Mouse (Mus musculus) liver, embryonic 12.5 days (tissue): ENCODE results near the gene Pls3. TPM values are rescaled to one million over a fixed set of nuclear protein-coding genes. Genes with fewer than 3 reads are reported as not detected.
A peak's percentile ranks its signal among the peaks of the same experiment; 100 is the strongest.

Experiments used
- ATAC-seq: fragments of 200-750 bp; cut with Nextera tagmentation; 2 replicates; pipeline ENCODE4 v1.8.0; 2017; ENCODE audit warnings: moderate number of reproducible peaks, mild to moderate bottlenecking, moderate library complexity
- H3K27ac ChIP-seq: fragments of 300-500 bp; sonication (generic); 2 replicates; pipeline ENCODE4 v1.5.1; 2016; ENCODE audit warnings: mild to moderate bottlenecking
- H3K27me3 ChIP-seq: fragments of 300-500 bp; sonication (generic); replicated peaks from 2 replicates; pipeline ENCODE4 v1.6.1; 2016; ENCODE audit warnings: mild to moderate bottlenecking, moderate library complexity
- H3K36me3 ChIP-seq: fragments of 300-500 bp; sonication (generic); 2 replicates; pipeline ENCODE4 v1.6.1; 2016; ENCODE audit warnings: mild to moderate bottlenecking, moderate library complexity
- H3K4me1 ChIP-seq: fragments of 300-500 bp; sonication (generic); 2 replicates; pipeline ENCODE4 v1.6.1; 2016
- H3K4me2 ChIP-seq: fragments of 300-500 bp; sonication (generic); 2 replicates; pipeline ENCODE4 v1.6.1; 2016; ENCODE audit warnings: mild to moderate bottlenecking, moderate library complexity
- H3K4me3 ChIP-seq: fragments of 300-500 bp; sonication (generic); 2 replicates; pipeline ENCODE4 v1.5.1; 2016; ENCODE audit warnings: mild to moderate bottlenecking, moderate library complexity
- H3K9ac ChIP-seq: fragments of 300-500 bp; sonication (generic); 2 replicates; pipeline ENCODE4 v1.6.1; 2016; ENCODE audit warnings: mild to moderate bottlenecking, moderate library complexity
- H3K9me3 ChIP-seq: fragments of 300-500 bp; sonication (generic); replicated peaks from 2 replicates; pipeline ENCODE4 v1.6.1; 2016; ENCODE audit warnings: mild to moderate bottlenecking, moderate library complexity
- WGBS: fragments of 180-500 bp; shearing (Covaris S2); methylation state at CpG from one replicate; pipeline ENCODE4 v1.1.7; 2016; ENCODE audit not compliant: insufficient replicate concordance; 5-methylcytosine and 5-hydroxymethylcytosine counted together
- polyA plus RNA-seq: library from polyadenylated mRNA; unstranded; fragments of >200 nt; fragmentation: Nextera tagmentation; extraction: Ambion mirVana; gene quantifications from 2 replicates; pipeline ENCODE4 v1.2.1, GENCODE M21; 2016

The Pls3 gene
- polyA plus RNA-seq = 17.0 and 20.6 TPM in 2 replicates

DNA sequence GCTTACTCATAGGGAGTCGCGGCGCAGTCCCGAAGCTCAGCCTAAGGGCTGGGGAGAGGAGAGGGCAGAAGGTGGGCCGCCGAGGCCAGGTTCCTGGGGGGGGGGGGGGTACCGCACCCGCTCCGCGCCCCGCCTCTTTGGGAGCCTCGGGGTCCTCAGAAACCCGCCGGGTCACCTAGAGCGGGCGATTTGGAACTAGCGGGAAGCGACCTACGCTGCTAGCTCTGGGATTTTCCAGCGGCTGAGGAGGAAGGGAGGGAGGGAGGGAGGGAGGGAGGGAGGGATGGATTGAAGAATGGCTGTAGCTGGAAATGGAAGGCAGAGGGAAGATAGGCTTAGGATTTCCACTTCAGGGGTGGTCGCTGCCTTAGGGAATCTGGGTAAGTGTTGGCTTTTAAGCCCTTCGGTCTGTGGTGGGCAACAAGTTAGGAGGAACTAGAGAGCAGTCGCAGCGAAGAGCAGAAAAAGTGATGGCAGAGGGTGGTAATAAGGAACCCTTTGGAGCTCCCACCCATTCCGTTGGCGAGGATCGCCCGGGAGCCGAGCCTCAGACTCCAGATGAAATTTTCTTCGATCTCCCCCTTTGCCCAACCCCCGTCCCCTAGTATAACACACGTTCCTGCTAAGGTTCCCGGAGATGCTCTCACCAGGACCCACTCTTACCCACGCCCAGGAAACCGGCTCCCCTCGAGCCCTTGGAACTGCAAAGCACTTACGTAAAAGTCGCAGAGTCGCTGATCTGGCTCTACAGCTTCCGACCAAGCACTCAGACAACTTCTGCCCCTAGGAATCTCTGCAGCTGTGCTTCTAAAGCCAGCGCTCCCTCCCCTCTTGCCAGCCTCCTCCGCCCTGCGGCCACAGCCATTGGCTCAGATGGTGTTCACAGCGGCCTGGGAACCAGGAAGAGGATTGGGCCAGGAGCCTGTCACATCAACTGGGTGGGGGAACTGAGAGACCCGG lies at the start of gene Pls3:
Pls3 (minus strand) TSS at position 851 of the 960 bp plus-strand sequence.
- whole genome bisulfite sequencing = 8% methylated on average over 39 of the region's 45 CpGs
- Histone ChIP-seq H3K4me3 (peak within 1 kb of the TSS; percentile 61), H3K27ac (0 out of 2 replicates have a peak within 1 kb of the TSS, but pooled peaks have one; percentile 0), H3K36me3 (no peaks in the 10 kb centered on the region), H3K4me2 (peak within 1 kb of the TSS; percentile 78), H3K27me3 (no peaks in the 10 kb centered on the region; the same call in 1 of the 2 replicates), H3K9me3 (no peaks in the 10 kb centered on the region), H3K9ac (peak within 1 kb of the TSS; percentile 56), H3K4me1 (peaks cover 5% of the 10 kb centered on the region)
- peak; percentile 95 for ATAC-seq

DNA sequence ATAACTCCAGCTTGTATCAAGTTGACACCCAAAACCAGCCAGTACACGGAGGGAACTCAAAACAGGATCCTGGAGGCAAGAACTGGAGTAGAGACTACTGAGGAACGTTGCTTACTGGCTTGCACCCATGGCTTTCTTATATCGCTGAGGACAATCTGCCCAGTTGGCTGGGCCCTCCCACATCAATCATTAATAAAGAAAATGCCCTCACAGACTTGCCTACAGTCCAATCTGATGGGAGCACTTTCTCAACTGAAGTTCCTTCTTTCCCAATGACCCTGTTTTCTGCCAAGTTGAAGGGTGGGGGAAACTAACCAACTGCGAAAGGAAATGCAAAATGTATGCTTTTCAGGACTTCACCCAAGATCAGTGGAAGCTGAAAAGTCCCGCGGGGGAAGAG lies 20.7 kb upstream of the Pls3 start:
- ATAC-seq = no peak
- WGBS = 59% methylated on average over 6 of the region's 6 CpGs
- Histone ChIP-seq H3K4me3 (no peak overlapping the region), H3K9ac (no peak overlapping the region), H3K9me3 (no peaks in the 10 kb centered on the region), H3K27me3 (no peaks in the 10 kb centered on the region; the same call in 1 of the 2 replicates), H3K4me1 (no peaks in the 10 kb centered on the region), H3K27ac (no peak overlapping the region), H3K4me2 (no peak overlapping the region), H3K36me3 (no peaks in the 10 kb centered on the region)

DNA sequence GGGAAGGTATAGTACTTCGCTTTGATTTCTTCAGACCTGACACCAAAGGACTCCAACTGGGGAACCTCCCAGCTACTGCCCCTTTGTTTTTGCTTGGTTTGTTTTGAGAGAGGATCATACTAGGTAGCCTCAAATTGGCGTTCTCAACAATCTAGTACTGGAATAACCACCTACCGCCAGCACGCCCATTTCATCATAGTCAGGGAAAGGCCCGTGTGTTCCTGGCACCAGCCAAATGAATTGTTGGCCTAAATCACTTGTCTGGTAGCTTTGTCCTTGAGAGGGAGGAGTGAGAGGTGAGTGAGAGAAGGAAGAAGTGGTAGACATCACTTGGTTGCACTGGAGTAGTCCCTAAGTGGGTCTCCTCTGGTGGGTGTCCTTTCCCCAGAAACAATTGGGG lies 584 bp upstream of the Pls3 start:
- H3K36me3 ChIP-seq = no peaks in the 10 kb centered on the region
- 22% methylated on average over 5 of the region's 5 CpGs for WGBS
- no peak overlapping the region for H3K9ac ChIP-seq
- H3K27ac ChIP-seq = no peak overlapping the region
- peaks cover 5% of the 10 kb centered on the region for H3K4me1 ChIP-seq
- peak overlapping the region; percentile 78 for H3K4me2 ChIP-seq
- ATAC-seq = no peak
- H3K27me3 ChIP-seq = no peaks in the 10 kb centered on the region; the same call in 1 of the 2 replicates
- H3K9me3 ChIP-seq = no peaks in the 10 kb centered on the region
- peak overlapping the region; percentile 61 for H3K4me3 ChIP-seq

DNA sequence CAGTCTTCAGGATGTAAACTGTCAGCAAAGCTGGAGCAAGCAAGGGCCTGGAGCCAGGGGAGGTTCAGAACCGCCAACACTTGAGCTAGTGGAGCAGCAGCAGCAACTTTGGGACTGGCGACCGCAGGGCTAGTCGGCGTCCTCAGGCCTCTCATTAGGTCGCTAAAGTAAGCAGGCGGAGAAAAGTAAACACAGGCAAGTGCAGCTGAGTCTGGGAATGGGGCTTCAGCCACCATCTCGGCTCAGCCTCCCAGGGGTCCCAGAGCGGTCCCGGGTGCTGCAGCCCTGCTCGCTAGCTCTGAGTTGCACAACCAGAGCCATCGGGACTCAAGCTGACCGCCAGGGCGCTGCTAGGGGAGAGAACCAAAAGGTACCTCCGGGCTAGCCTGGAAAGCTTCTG lies 1.2 kb downstream of the Pls3 start:
- H3K4me3 ChIP-seq = peak overlapping the region; percentile 61
- H3K4me1 ChIP-seq = peaks cover 5% of the 10 kb centered on the region
- 9% methylated on average over 15 of the region's 15 CpGs for WGBS
- no peaks in the 10 kb centered on the region for H3K36me3 ChIP-seq
- ATAC-seq = 0 out of 2 replicates have a peak, but pooled peaks have one; percentile 35
- no peak overlapping the region for H3K27ac ChIP-seq
- H3K4me2 ChIP-seq = peak overlapping the region; percentile 78
- H3K9me3 ChIP-seq = no peaks in the 10 kb centered on the region
- no peaks in the 10 kb centered on the region; the same call in 1 of the 2 replicates for H3K27me3 ChIP-seq
- peak overlapping the region; percentile 56 for H3K9ac ChIP-seq

DNA sequence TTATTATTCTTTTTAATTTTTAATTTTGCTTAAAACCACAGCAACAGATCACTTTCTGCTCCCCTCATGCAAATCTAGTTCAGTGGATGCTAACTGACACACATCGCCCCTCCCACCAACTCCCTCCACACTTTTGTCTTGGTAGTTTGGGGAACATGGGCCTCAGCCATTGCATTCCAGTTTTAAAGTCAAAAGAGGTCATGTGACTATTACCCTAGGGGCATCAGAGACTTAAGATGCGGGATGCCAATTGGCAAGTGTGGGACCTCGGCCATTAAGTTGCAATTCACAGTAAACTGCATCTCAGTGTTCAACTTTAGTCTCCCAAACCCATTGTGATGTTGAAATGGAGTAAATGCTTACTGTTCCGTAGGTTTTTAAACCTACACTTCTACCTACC lies 1.7 kb downstream of the Pls3 start:
- no peak for ATAC-seq
- 59% methylated on average over 4 of the region's 4 CpGs for WGBS

DNA sequence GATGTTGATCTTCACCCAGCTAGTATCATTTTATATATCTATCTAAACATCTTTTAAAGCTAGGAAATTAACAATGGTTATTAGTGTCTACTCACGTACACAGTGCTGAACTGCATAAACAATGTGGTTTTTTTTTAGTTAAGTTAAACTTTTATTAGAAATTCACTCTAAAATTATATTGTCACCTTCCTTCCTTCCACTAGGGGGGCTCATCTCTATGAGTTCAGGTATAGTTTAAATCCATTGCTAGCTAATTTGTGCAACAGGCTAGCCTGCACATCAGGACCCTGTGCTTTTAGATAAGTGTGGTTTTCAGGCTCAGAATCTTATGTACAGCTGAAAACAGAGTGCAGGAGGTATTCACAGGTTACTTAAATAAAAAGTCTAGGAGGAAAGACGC lies 3.1 kb downstream of the Pls3 start:
- no peak overlapping the region for H3K27ac ChIP-seq
- H3K9me3 ChIP-seq = no peaks in the 10 kb centered on the region
- 68% methylated on average over 2 of the region's 2 CpGs for WGBS
- no peak overlapping the region for H3K4me2 ChIP-seq
- H3K36me3 ChIP-seq = no peaks in the 10 kb centered on the region
- no peak overlapping the region for H3K4me3 ChIP-seq
- peaks cover 5% of the 10 kb centered on the region for H3K4me1 ChIP-seq
- no peak overlapping the region for H3K9ac ChIP-seq
- no peak for ATAC-seq
- no peaks in the 10 kb centered on the region; the same call in 1 of the 2 replicates for H3K27me3 ChIP-seq

More for the DNA sequence above, 1.7 kb downstream of the Pls3 start:
- H3K9ac ChIP-seq = no peak overlapping the region
- H3K4me1 ChIP-seq = peaks cover 5% of the 10 kb centered on the region
- no peaks in the 10 kb centered on the region for H3K36me3 ChIP-seq
- H3K9me3 ChIP-seq = no peaks in the 10 kb centered on the region
- peak overlapping the region; percentile 78 for H3K4me2 ChIP-seq
- H3K27me3 ChIP-seq = no peaks in the 10 kb centered on the region; the same call in 1 of the 2 replicates
- H3K4me3 ChIP-seq = peak overlapping the region; percentile 61; the same call in 1 of the 2 replicates
- no peak overlapping the region for H3K27ac ChIP-seq

DNA sequence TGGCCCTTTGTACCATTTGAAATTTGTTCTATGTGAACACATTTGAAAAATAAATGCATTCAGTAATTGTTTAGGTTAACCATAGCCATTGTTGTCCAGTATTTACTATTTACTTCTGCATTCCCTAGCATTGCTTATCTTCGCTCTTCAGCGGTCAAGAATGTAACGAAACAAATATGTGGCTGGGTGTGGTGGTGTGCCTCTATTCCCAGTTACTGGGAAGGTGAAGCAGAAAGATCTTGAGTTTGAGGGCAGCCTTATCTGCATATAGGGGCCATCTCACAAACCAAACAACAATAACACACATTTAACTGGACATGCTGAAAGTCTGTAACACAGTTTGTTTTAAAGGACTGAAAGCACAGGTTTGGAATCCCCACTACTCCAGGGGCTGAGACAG lies 13.3 kb downstream of the Pls3 start:
- Histone ChIP-seq H3K9ac (no peak overlapping the region), H3K27me3 (no peaks in the 10 kb centered on the region), H3K9me3 (no peaks in the 10 kb centered on the region), H3K27ac (no peak overlapping the region), H3K36me3 (no peaks in the 10 kb centered on the region), H3K4me2 (0 out of 2 replicates have a peak overlapping the region, but pooled peaks have one; percentile 12), H3K4me3 (no peak overlapping the region), H3K4me1 (peaks cover 28% of the 10 kb centered on the region)
- ATAC-seq = peak; percentile 65; the same call in 1 of the 2 replicates
- WGBS = 37% methylated on average over 3 of the region's 3 CpGs

DNA sequence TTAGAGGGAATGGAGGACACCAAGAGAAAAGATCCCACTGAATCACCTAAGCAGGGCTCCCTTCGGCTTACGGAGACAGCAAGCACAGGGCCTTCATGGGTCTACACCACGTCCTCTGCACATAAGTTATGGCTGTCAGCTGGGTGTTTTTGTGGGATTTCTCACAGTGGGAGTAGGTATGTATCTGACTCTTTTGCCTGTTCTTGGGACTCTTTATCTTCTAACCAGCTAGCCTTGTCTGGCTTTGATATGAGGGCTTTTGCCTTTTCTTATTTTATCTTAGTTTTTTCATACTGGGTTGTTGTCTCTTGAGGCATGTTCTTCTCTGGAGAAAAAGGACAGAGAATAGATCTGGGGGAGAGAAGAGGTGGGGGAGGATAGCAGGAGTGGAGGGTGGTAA lies 20.7 kb downstream of the Pls3 start:
- ATAC-seq = peak; percentile 84
- 44% methylated on average over 3 of the region's 3 CpGs for WGBS
- no peaks in the 10 kb centered on the region for H3K36me3 ChIP-seq

DNA sequence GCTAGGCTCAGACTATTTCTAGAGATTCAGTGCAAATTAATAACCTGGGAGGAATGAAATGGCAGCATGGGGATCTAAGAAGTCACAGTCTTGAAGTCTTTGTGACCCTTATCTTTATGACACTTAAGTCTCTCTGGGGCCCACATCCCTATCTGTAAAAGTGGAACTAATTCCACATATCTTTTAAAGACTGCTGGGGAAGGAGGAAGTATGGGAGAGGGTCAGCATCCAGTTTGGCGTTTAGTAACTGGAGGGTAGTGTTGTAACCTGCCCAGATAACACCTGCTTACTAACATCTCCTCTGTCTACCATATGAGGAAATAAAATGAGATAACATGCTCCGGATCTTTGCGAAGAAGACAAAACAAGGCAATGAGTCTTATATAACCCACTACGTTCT lies 30.7 kb downstream of the Pls3 start:
- no peaks in the 10 kb centered on the region for H3K36me3 ChIP-seq
- no peak overlapping the region for H3K27ac ChIP-seq
- H3K4me2 ChIP-seq = peak overlapping the region; percentile 10; the same call in 1 of the 2 replicates
- H3K4me3 ChIP-seq = no peak overlapping the region
- 35% methylated on average over 4 of the region's 4 CpGs for WGBS
- H3K9ac ChIP-seq = no peak overlapping the region
- no peak for ATAC-seq
- H3K27me3 ChIP-seq = no peaks in the 10 kb centered on the region
- H3K9me3 ChIP-seq = no peaks in the 10 kb centered on the region
- peaks cover 8% of the 10 kb centered on the region; the same call in 1 of the 2 replicates for H3K4me1 ChIP-seq

More for the DNA sequence above, 20.7 kb downstream of the Pls3 start:
- no peak overlapping the region for H3K4me2 ChIP-seq
- no peaks in the 10 kb centered on the region for H3K27me3 ChIP-seq
- no peak overlapping the region for H3K4me3 ChIP-seq
- no peaks in the 10 kb centered on the region for H3K9me3 ChIP-seq
- H3K9ac ChIP-seq = no peak overlapping the region
- H3K27ac ChIP-seq = no peak overlapping the region; the same call in 1 of the 2 replicates
- no peaks in the 10 kb centered on the region for H3K4me1 ChIP-seq

DNA sequence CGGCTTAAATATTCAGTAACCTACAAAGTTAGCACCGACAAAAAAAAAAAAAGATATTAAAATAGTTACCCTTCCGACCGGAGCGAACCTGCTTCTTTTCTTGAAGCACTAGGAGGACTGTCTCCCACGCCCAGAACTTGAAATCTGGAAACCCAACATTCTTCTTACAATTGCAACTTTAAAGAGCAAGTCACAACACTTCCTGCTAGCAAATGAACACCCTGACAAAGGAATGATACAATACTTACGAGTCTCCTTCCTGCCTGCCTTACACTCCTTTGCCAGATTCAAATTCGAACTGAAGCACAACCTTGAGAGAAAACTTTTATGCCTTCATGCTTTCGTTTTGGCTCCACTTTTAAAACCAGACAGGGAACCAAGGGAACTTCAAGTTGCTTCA lies 32.1 kb downstream of the Pls3 start:
- WGBS = 60% methylated on average over 9 of the region's 9 CpGs
- H3K27ac ChIP-seq = no peak overlapping the region
- no peaks in the 10 kb centered on the region for H3K27me3 ChIP-seq

DNA sequence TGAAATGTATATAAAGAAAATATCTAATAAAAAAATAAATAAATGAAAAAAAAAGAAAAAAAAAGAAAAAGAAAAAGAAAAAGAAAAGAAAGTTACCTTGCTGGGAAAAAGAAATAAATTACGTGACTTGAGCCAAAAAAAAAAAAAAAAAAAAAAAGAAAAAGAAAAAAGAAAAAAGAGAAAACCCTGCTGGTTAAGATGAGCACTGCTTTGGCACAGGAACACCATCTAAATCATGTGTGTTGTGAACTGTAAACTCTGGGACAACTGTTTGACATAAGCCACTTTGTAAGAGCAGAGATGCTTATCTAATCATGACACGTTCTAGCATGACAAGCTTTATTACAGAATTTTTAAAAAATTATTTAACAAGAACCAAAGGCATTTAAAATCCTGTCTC lies 32.9 kb downstream of the Pls3 start:
- H3K9ac ChIP-seq = no peak overlapping the region
- WGBS = 50% methylated on average over 2 of the region's 2 CpGs
- H3K4me3 ChIP-seq = no peak overlapping the region
- no peak overlapping the region for H3K4me2 ChIP-seq
- no peak for ATAC-seq
- H3K27ac ChIP-seq = no peak overlapping the region
- H3K9me3 ChIP-seq = no peaks in the 10 kb centered on the region
- H3K27me3 ChIP-seq = no peaks in the 10 kb centered on the region
- H3K4me1 ChIP-seq = peaks cover 8% of the 10 kb centered on the region; the same call in 1 of the 2 replicates
- H3K36me3 ChIP-seq = no peaks in the 10 kb centered on the region

More for the DNA sequence above, 32.1 kb downstream of the Pls3 start:
- no peak overlapping the region for H3K4me3 ChIP-seq
- no peaks in the 10 kb centered on the region for H3K36me3 ChIP-seq
- no peak for ATAC-seq
- H3K9me3 ChIP-seq = no peaks in the 10 kb centered on the region
- H3K4me1 ChIP-seq = peaks cover 8% of the 10 kb centered on the region; the same call in 1 of the 2 replicates
- H3K4me2 ChIP-seq = no peak overlapping the region
- H3K9ac ChIP-seq = no peak overlapping the region

DNA sequence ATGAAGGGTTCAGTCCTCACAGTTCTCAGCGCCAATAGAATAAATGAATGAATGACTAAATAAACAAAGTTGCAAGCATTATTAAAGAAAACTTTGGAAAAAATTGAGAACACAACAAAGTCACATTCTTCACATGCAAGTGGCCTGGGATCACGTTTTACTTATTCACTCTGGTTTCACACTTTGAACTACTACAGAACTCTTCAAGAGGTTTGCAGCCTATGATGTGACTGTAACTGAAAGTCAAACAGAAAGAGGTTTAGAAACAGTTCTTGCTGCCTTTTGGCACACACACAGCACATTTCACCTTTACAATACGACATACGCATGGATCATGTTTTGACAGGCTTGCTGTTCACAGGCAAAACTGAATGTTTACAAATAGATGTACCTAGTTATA lies 34.7 kb downstream of the Pls3 start:
- peaks cover 8% of the 10 kb centered on the region; the same call in 1 of the 2 replicates for H3K4me1 ChIP-seq
- no peaks in the 10 kb centered on the region for H3K36me3 ChIP-seq
- no peak overlapping the region for H3K27ac ChIP-seq
- no peaks in the 10 kb centered on the region for H3K9me3 ChIP-seq
- no peak for ATAC-seq
- WGBS = 76% methylated on average over 4 of the region's 4 CpGs
- no peak overlapping the region for H3K4me3 ChIP-seq
- H3K4me2 ChIP-seq = no peak overlapping the region
- H3K9ac ChIP-seq = no peak overlapping the region
- no peaks in the 10 kb centered on the region for H3K27me3 ChIP-seq
